ENCODE assay signal across 1 mouse cellular context in genomic region chr8:119727093-119727492, GRCm38 (mm10).
TF ChIP-seq lines count a peak whose summit lies in the region.

No protein-coding gene starts in this region.

TF ChIP-seq in MEL, 35 proteins besides CTCF, POLR2A, EP300 and RAD21 (continued from another document):
- TF ChIP-seq MXI1 (IDR thresholded peaks at IDR 0.05; ENCODE audit: low read depth, low read length) (0 out of 2 replicates have a peak, but pooled peaks have one; percentile 26), ETS1 (IDR thresholded peaks at IDR 0.05; ENCODE audit: low read depth, low read length) (peak; percentile 62), USF2 (IDR thresholded peaks at IDR 0.05; ENCODE audit: borderline replicate concordance in 1 of 2, insufficient read depth in 1 of 2, low read depth in 1 of 2, low read length in 2 of 2) (no peak)
